Mouse (Mus musculus) MEL (cell line): ENCODE data around the gene Dscam. TPM values are rescaled to one million over a fixed set of nuclear protein-coding genes. Genes with fewer than 3 reads are reported as not detected.

Experiments
- DNase-seq: peaks from one replicate; pipeline ENCODE4 v3.0.0; 2011; ENCODE audit warnings: low read depth, low spot score
- H3K27ac ChIP-seq: 2 replicates; pipeline ENCODE4 v1.5.1; 2012; ENCODE audit warnings: low read depth, mild to moderate bottlenecking, control low read depth, low read length, moderate library complexity; ENCODE audit not compliant: control insufficient read depth
- H3K27me3 ChIP-seq, 2 experiments: fragments of 150-350 bp in 1 of 2; sonication (generic) in 1 of 2; 2 replicates each; pipeline ENCODE4 v1.6.1; 2012; ENCODE audit warnings: low read length in 2 of 2, mild to moderate bottlenecking in 2 of 2, improper control_type of control experiment in 1 of 2, moderate library complexity in 1 of 2; ENCODE audit not compliant: insufficient read depth in 2 of 2, control insufficient read depth in 1 of 2
- H3K36me3 ChIP-seq, 2 experiments: 2 replicates each; pipeline ENCODE4 v1.6.1; 2012 to 2014; ENCODE audit warnings: low read length in 2 of 2, improper control_type of control experiment in 1 of 2, inconsistent platforms in 1 of 2, mild to moderate bottlenecking in 1 of 2; ENCODE audit not compliant: insufficient read depth in 2 of 2, control insufficient read depth in 1 of 2
- H3K4me1 ChIP-seq, 2 experiments: fragments of 150-350 bp in 1 of 2; sonication (generic) in 1 of 2; 2 replicates each; pipeline ENCODE4 v1.6.1; 2012; ENCODE audit warnings: low read length in 2 of 2, improper control_type of control experiment in 1 of 2, mild to moderate bottlenecking in 1 of 2; ENCODE audit not compliant: insufficient read depth in 2 of 2, control insufficient read depth in 1 of 2
- H3K4me3 ChIP-seq, 2 experiments: fragments of 150-350 bp in 1 of 2; sonication (generic) in 1 of 2; 2 replicates each; pipeline ENCODE4 v1.5.1; 2012; ENCODE audit warnings: low read depth in 2 of 2, low read length in 2 of 2, mild to moderate bottlenecking in 2 of 2, moderate library complexity in 2 of 2, control low read depth in 1 of 2, improper control_type of control experiment in 1 of 2; ENCODE audit not compliant: control insufficient read depth in 1 of 2, insufficient read depth in 1 of 2
- H3K79me2 ChIP-seq: 2 replicates; pipeline ENCODE4 v1.6.1; 2012; ENCODE audit warnings: mild to moderate bottlenecking, low read length, moderate library complexity; ENCODE audit not compliant: control insufficient read depth, poor library complexity, insufficient read depth
- H3K9ac ChIP-seq: 2 replicates; pipeline ENCODE4 v1.6.1; 2012; ENCODE audit warnings: low read depth, mild to moderate bottlenecking, control low read depth, low read length, moderate library complexity; ENCODE audit not compliant: control insufficient read depth, poor library complexity, severe bottlenecking
- H3K9me3 ChIP-seq: fragments of 150-350 bp; sonication (generic); replicated peaks from 2 replicates; pipeline ENCODE4 v1.6.1; 2012; ENCODE audit warnings: mild to moderate bottlenecking, low read length, improper control_type of control experiment, moderate library complexity; ENCODE audit not compliant: insufficient read depth
- CHD2 ChIP-seq: IDR thresholded peaks from 2 replicates; pipeline ENCODE4 v1.6.1; 2011; ENCODE audit warnings: low read length, improper control_type of control experiment
- E2F4 ChIP-seq: IDR thresholded peaks from 2 replicates; pipeline ENCODE4 v1.6.1; 2011; ENCODE audit warnings: low read depth, low read length, improper control_type of control experiment, borderline replicate concordance
- EP300 ChIP-seq, 2 experiments: IDR thresholded peaks; 2 replicates each; pipeline ENCODE4 v1.6.1; 2011; ENCODE audit warnings: improper control_type of control experiment in 2 of 2, low read length in 2 of 2, low read depth in 1 of 2, mild to moderate bottlenecking in 1 of 2
- GABPA ChIP-seq: IDR thresholded peaks from 2 replicates; pipeline ENCODE4 v1.6.1; 2012; ENCODE audit warnings: low read depth, mild to moderate bottlenecking, inconsistent platforms, low read length, improper control_type of control experiment, moderate library complexity
- GATA1 ChIP-seq: IDR thresholded peaks from 2 replicates; pipeline ENCODE4 v1.6.1; 2011; ENCODE audit warnings: low read depth, low read length, improper control_type of control experiment
- HCFC1 ChIP-seq: IDR thresholded peaks from 2 replicates; pipeline ENCODE4 v1.6.1; 2012; ENCODE audit warnings: low read depth, mild to moderate bottlenecking, inconsistent platforms, low read length, improper control_type of control experiment, moderate library complexity
- JUND ChIP-seq: IDR thresholded peaks from 2 replicates; pipeline ENCODE4 v1.6.1; 2011; ENCODE audit warnings: low read depth, mild to moderate bottlenecking, improper control_type of control experiment, low read length
- MAFK ChIP-seq: IDR thresholded peaks from 2 replicates; pipeline ENCODE4 v1.6.1; 2011; ENCODE audit warnings: low read depth, mild to moderate bottlenecking, low read length, improper control_type of control experiment, borderline replicate concordance
- MAX ChIP-seq: IDR thresholded peaks from 2 replicates; pipeline ENCODE4 v1.6.1; 2011; ENCODE audit warnings: low read length, improper control_type of control experiment
- MAZ ChIP-seq: IDR thresholded peaks from 2 replicates; pipeline ENCODE4 v1.6.1; 2012; ENCODE audit warnings: low read depth, mild to moderate bottlenecking, inconsistent platforms, low read length, improper control_type of control experiment
- MYB ChIP-seq: IDR thresholded peaks from 2 replicates; pipeline ENCODE4 v1.6.1; 2011; ENCODE audit warnings: mild to moderate bottlenecking, low read depth, low read length, improper control_type of control experiment
- RAD21 ChIP-seq: IDR thresholded peaks from 2 replicates; pipeline ENCODE4 v1.6.1; 2011; ENCODE audit warnings: mild to moderate bottlenecking, low read depth, low read length, improper control_type of control experiment
- TBP ChIP-seq: IDR thresholded peaks from 2 replicates; pipeline ENCODE4 v1.8.0; 2011; ENCODE audit warnings: low read depth, low read length, improper control_type of control experiment
- UBTF ChIP-seq: IDR thresholded peaks from 2 replicates; pipeline ENCODE4 v1.6.1; 2012; ENCODE audit warnings: low read depth, mild to moderate bottlenecking, inconsistent platforms, low read length, improper control_type of control experiment, moderate library complexity, borderline replicate concordance; ENCODE audit not compliant: insufficient read depth
- ZKSCAN1 ChIP-seq: IDR thresholded peaks from 2 replicates; pipeline ENCODE4 v1.6.1; 2012; ENCODE audit warnings: low read depth, mild to moderate bottlenecking, inconsistent platforms, low read length, improper control_type of control experiment, moderate library complexity
- ZMIZ1 ChIP-seq: IDR thresholded peaks from 2 replicates; pipeline ENCODE4 v1.6.1; 2012; ENCODE audit warnings: low read depth, mild to moderate bottlenecking, inconsistent platforms, low read length, improper control_type of control experiment, moderate library complexity
- polyA plus RNA-seq, 2 experiments: library from polyadenylated mRNA; stranded (reverse) in 1 of 2; unstranded in 1 of 2; fragments of >175 nt in 1 of 2; fragments of >200 nt in 1 of 2; gene quantifications; 2 replicates each; pipeline versions ENCODE4 v1.2.1 to v1.2.4; 2012; ENCODE audit warnings: low replicate concordance in 2 of 2, low read depth in 1 of 2; ENCODE audit not compliant: insufficient read length in 2 of 2, insufficient read depth in 1 of 2, missing spikeins in 1 of 2
- total RNA-seq: library from RNA; depleted of rRNA; stranded (reverse); fragments of 300-350 nt; gene quantifications from 2 replicates; pipeline ENCODE4 v1.2.3, GENCODE M21; 2012

The Dscam gene
- total and polyA plus RNA-seq, 3 experiments: not detected

DNA sequence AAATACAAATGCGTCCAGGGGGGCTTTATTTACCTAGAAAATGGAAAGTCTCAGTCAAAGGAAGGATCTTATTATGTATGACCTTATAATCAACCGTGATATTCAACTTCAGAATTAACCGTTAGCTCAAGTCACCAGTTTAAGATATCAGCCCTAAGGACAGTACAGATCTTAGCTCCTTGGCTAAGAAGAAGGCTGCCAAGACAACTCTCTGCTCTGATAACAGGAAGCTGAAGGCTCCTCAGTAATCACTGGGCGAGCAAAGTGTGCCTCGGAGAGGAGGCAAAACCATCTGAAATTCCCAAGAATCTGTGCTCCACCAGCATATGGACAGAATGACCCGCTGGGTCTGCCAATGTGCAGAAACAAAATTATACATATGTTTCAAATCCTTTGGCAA, 149.1 kb downstream of the Dscam start:
- DNase-seq: peak; percentile 7
- Histone ChIP-seq H3K79me2 (no peaks in the 10 kb centered on the region), H3K27ac (no peak overlapping the region), H3K4me1 (no peaks in the 10 kb centered on the region)
- 0 out of 4 replicates have a peak, but pooled peaks of 1 of the 2 experiments have one; percentile 11 for TF ChIP-seq EP300 (IDR thresholded peaks at IDR 0.05; ENCODE audit: low read depth in 1 of 2, low read length in 2 of 2)
- TF ChIP-seq MYB: no peak
- TF ChIP-seq, all 39 proteins: peak for 1
- no peaks in the 10 kb centered on the region for H3K27me3 ChIP-seq
- H3K4me3 ChIP-seq: no peak overlapping the region
- H3K9ac ChIP-seq: no peak overlapping the region
- H3K9me3 ChIP-seq: no peaks in the 10 kb centered on the region
- H3K36me3 ChIP-seq: no peaks in the 10 kb centered on the region

DNA sequence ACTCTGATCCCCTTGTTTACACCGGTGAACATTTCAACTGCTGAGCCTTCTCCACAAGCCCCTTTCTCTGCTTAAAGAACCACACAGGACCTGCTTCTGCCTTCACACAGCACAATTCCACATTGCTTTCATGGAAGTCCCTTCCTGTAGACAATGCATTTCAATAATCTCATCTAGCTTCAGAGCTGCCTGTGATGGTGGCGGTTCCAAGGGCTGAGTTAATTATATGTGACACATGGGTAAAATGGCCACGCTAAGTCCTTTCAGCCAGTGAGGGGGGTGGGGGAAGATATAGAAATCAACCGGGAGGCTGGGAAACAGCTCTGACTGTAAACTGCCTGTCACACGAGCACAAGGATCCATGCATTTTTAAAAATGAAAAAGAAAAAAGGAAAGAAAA, 152.2 kb downstream of the Dscam start:
- H3K4me3 ChIP-seq: no peak overlapping the region
- DNase-seq: no peak
- TF ChIP-seq MAX (no peak), GATA1 (no peak), CHD2 (no peak), TBP (no peak), MAFK (no peak), JUND (no peak), RAD21 (no peak), UBTF (no peak), E2F4 (no peak), HCFC1 (no peak), ZKSCAN1 (no peak), ZMIZ1 (no peak), MAZ (no peak), GABPA (no peak), EP300 (IDR thresholded peaks at IDR 0.05; ENCODE audit: low read depth in 1 of 2, low read length in 2 of 2) (no peak)
- TF ChIP-seq, all 39 proteins: peak for 0
- Histone ChIP-seq H3K36me3 (no peaks in the 10 kb centered on the region), H3K9ac (no peak overlapping the region), H3K79me2 (no peaks in the 10 kb centered on the region), H3K4me1 (no peaks in the 10 kb centered on the region), H3K27me3 (no peaks in the 10 kb centered on the region), H3K9me3 (no peaks in the 10 kb centered on the region), H3K27ac (no peak overlapping the region)
